Mouse (Mus musculus): Measurements from ENCODE around the gene Ppp2r5e. TPM values are rescaled to one million over a fixed set of nuclear protein-coding genes. Genes with fewer than 3 reads are reported as not detected.

Gene Ppp2r5e
- polyA plus RNA-seq, 1 experiment from 2014 or later: 20.5 TPM

GRCm38 (mm10) chr12:75478596-75478995, 117.4 kb downstream of the Ppp2r5e start:
- Histone ChIP-seq H3K27ac (replicated peaks) (no peak overlapping the region), H3K9ac (no peak overlapping the region), H3K27me3 (no peaks in the 10 kb centered on the region), H3K4me3 (no peak overlapping the region), H3K36me3 (no peaks in the 10 kb centered on the region), H3K4me2 (no peak overlapping the region), H3K4me1 (replicated peaks) (no peaks in the 10 kb centered on the region; the same call in 1 of the 2 replicates), H3K9me3 (no peaks in the 10 kb centered on the region)
- no peak for ATAC-seq (ENCODE audit: low FRiP score, low read depth)
- 85% methylated on average over 3 of the region's 3 CpGs for WGBS

GRCm38 (mm10) chr12:75478117-75478516, 117.9 kb downstream of the Ppp2r5e start:
- H3K27me3 ChIP-seq: no peaks in the 10 kb centered on the region
- no peak for ATAC-seq (ENCODE audit: low FRiP score, low read depth)
- H3K4me1 ChIP-seq (replicated peaks): no peaks in the 10 kb centered on the region; the same call in 1 of the 2 replicates
- H3K27ac ChIP-seq (replicated peaks): peak overlapping the region; percentile 48; the same call in 1 of the 2 replicates
- H3K4me2 ChIP-seq: no peak overlapping the region
- H3K9ac ChIP-seq: no peak overlapping the region
- no peaks in the 10 kb centered on the region for H3K36me3 ChIP-seq
- no peaks in the 10 kb centered on the region for H3K9me3 ChIP-seq
- WGBS: 47% methylated on average over 4 of the region's 4 CpGs
- no peak overlapping the region for H3K4me3 ChIP-seq

GRCm38 (mm10) chr12:75473021-75473420, 123.0 kb downstream of the Ppp2r5e start:
- WGBS: 94% methylated on average over 2 of the region's 2 CpGs
- Histone ChIP-seq H3K27ac (replicated peaks) (no peak overlapping the region), H3K27me3 (no peaks in the 10 kb centered on the region), H3K4me2 (no peak overlapping the region), H3K36me3 (peaks cover 5% of the 10 kb centered on the region; the same call in 1 of the 2 replicates), H3K9me3 (no peaks in the 10 kb centered on the region), H3K4me1 (replicated peaks) (peaks cover 7% of the 10 kb centered on the region; the same call in 1 of the 2 replicates), H3K9ac (no peak overlapping the region), H3K4me3 (no peak overlapping the region)
- no peak for ATAC-seq (ENCODE audit: low FRiP score, low read depth)

GRCm38 (mm10) chr12:75472107-75472506, 123.9 kb downstream of the Ppp2r5e start:
- no peak overlapping the region for H3K4me2 ChIP-seq
- H3K36me3 ChIP-seq: peaks cover 5% of the 10 kb centered on the region; the same call in 1 of the 2 replicates
- no peak overlapping the region for H3K27ac ChIP-seq (replicated peaks)
- H3K9ac ChIP-seq: no peak overlapping the region
- H3K4me1 ChIP-seq (replicated peaks): peaks cover 7% of the 10 kb centered on the region; the same call in 1 of the 2 replicates
- H3K4me3 ChIP-seq: no peak overlapping the region
- WGBS: 92% methylated on average over 3 of the region's 3 CpGs
- H3K9me3 ChIP-seq: no peaks in the 10 kb centered on the region
- ATAC-seq (ENCODE audit: low FRiP score, low read depth): no peak
- H3K27me3 ChIP-seq: no peaks in the 10 kb centered on the region

GRCm38 (mm10) chr12:75467814-75468213, 128.2 kb downstream of the Ppp2r5e start:
- no peak overlapping the region for H3K27ac ChIP-seq (replicated peaks)
- H3K4me1 ChIP-seq (replicated peaks): 0 out of 2 replicates have a peak, but pooled peaks cover 4% of the 10 kb centered on the region
- H3K9me3 ChIP-seq: no peaks in the 10 kb centered on the region
- H3K36me3 ChIP-seq: peaks cover 31% of the 10 kb centered on the region
- no peaks in the 10 kb centered on the region for H3K27me3 ChIP-seq
- no peak overlapping the region for H3K4me3 ChIP-seq
- H3K4me2 ChIP-seq: no peak overlapping the region
- 87% methylated on average over 6 of the region's 6 CpGs for WGBS
- no peak for ATAC-seq (ENCODE audit: low FRiP score, low read depth)
- no peak overlapping the region for H3K9ac ChIP-seq

- Histone ChIP-seq H3K9me3 (no peaks in the 10 kb centered on the region), H3K4me3 (no peak overlapping the region), H3K9ac (no peak overlapping the region), H3K4me2 (no peak overlapping the region), H3K27me3 (no peaks in the 10 kb centered on the region), H3K4me1 (replicated peaks) (0 out of 2 replicates have a peak, but pooled peaks cover 3% of the 10 kb centered on the region), H3K27ac (replicated peaks) (no peak overlapping the region), H3K36me3 (peaks cover 33% of the 10 kb centered on the region)
- WGBS: 90% methylated on average over 5 of the region's 5 CpGs
- no peak for ATAC-seq (ENCODE audit: low FRiP score, low read depth)
Observed at GRCm38 (mm10) chr12:75467127-75467526, 128.9 kb downstream of the Ppp2r5e start.

- no peak overlapping the region for H3K9ac ChIP-seq
- H3K9me3 ChIP-seq: no peaks in the 10 kb centered on the region
- H3K4me2 ChIP-seq: no peak overlapping the region
- no peaks in the 10 kb centered on the region for H3K27me3 ChIP-seq
- WGBS: 92% methylated on average over 7 of the region's 7 CpGs
- H3K27ac ChIP-seq (replicated peaks): no peak overlapping the region
- no peak overlapping the region for H3K4me3 ChIP-seq
- H3K4me1 ChIP-seq (replicated peaks): 0 out of 2 replicates have a peak, but pooled peaks cover 3% of the 10 kb centered on the region
- peak; percentile 46; the same call in 1 of the 2 replicates for ATAC-seq (ENCODE audit: low FRiP score, low read depth)
- H3K36me3 ChIP-seq: peaks cover 41% of the 10 kb centered on the region
Observed at GRCm38 (mm10) chr12:75466206-75466605, 129.8 kb downstream of the Ppp2r5e start.

- Histone ChIP-seq H3K9ac (no peak overlapping the region), H3K4me2 (no peak overlapping the region), H3K4me3 (no peak overlapping the region), H3K36me3 (peaks cover 52% of the 10 kb centered on the region), H3K27me3 (no peaks in the 10 kb centered on the region), H3K9me3 (no peaks in the 10 kb centered on the region), H3K4me1 (replicated peaks) (no peaks in the 10 kb centered on the region), H3K27ac (replicated peaks) (no peak overlapping the region)
- ATAC-seq (ENCODE audit: low FRiP score, low read depth): peak; percentile 50; the same call in 1 of the 2 replicates
- 76% methylated on average over 9 of the region's 9 CpGs for WGBS
Observed at GRCm38 (mm10) chr12:75464016-75464769, 131.9 kb downstream of the Ppp2r5e start.

- 86% methylated on average over 5 of the region's 5 CpGs for WGBS
- Histone ChIP-seq H3K9me3 (no peaks in the 10 kb centered on the region), H3K4me2 (no peak overlapping the region), H3K9ac (no peak overlapping the region), H3K27me3 (no peaks in the 10 kb centered on the region), H3K4me1 (replicated peaks) (no peaks in the 10 kb centered on the region), H3K36me3 (peaks cover 55% of the 10 kb centered on the region), H3K27ac (replicated peaks) (no peak overlapping the region), H3K4me3 (no peak overlapping the region)
- no peak for ATAC-seq (ENCODE audit: low FRiP score, low read depth)
Observed at GRCm38 (mm10) chr12:75460561-75460960, 135.5 kb downstream of the Ppp2r5e start.

GRCm38 (mm10) chr12:75459656-75460055, 136.4 kb downstream of the Ppp2r5e start:
- H3K4me1 ChIP-seq (replicated peaks): no peaks in the 10 kb centered on the region

GRCm38 (mm10) chr12:75453441-75453840, 142.6 kb downstream of the Ppp2r5e start:
- WGBS: 96% methylated on average over 6 of the region's 6 CpGs
- Histone ChIP-seq H3K4me2 (no peak overlapping the region), H3K9ac (no peak overlapping the region), H3K4me1 (replicated peaks) (no peaks in the 10 kb centered on the region), H3K27me3 (no peaks in the 10 kb centered on the region), H3K27ac (replicated peaks) (no peak overlapping the region), H3K9me3 (no peaks in the 10 kb centered on the region), H3K36me3 (peaks cover 39% of the 10 kb centered on the region), H3K4me3 (no peak overlapping the region)
- ATAC-seq (ENCODE audit: low FRiP score, low read depth): no peak

More at GRCm38 (mm10) chr12:75459656-75460055, 136.4 kb downstream of the Ppp2r5e start:
- Histone ChIP-seq H3K36me3 (peaks cover 53% of the 10 kb centered on the region), H3K9me3 (no peaks in the 10 kb centered on the region), H3K27me3 (no peaks in the 10 kb centered on the region), H3K4me2 (no peak overlapping the region), H3K27ac (replicated peaks) (no peak overlapping the region), H3K4me3 (no peak overlapping the region), H3K9ac (no peak overlapping the region)
- no peak for ATAC-seq (ENCODE audit: low FRiP score, low read depth)
- 79% methylated on average over 5 of the region's 5 CpGs for WGBS

GRCm38 (mm10) chr12:75453027-75453426, 143.0 kb downstream of the Ppp2r5e start:
- WGBS: 84% methylated on average over 4 of the region's 4 CpGs
- H3K9ac ChIP-seq: no peak overlapping the region
- no peak overlapping the region for H3K27ac ChIP-seq (replicated peaks)
- no peaks in the 10 kb centered on the region for H3K9me3 ChIP-seq
- ATAC-seq (ENCODE audit: low FRiP score, low read depth): no peak
- H3K4me3 ChIP-seq: no peak overlapping the region
- H3K4me1 ChIP-seq (replicated peaks): no peaks in the 10 kb centered on the region
- H3K4me2 ChIP-seq: no peak overlapping the region
- H3K27me3 ChIP-seq: no peaks in the 10 kb centered on the region
- peaks cover 36% of the 10 kb centered on the region for H3K36me3 ChIP-seq
